Mouse (Mus musculus): ENCODE measurements around the gene Lsr. TPM values are rescaled to one million over a fixed set of nuclear protein-coding genes. Genes with fewer than 3 reads are reported as not detected.
"Not testable (repeated sequence)": the region's sequence is repeated elsewhere in the genome, so short reads cannot be mapped to it uniquely, and the experiment has no call there.

Gene Lsr
- polyA plus RNA-seq, 1 experiment from 2014 or later = 57.9 TPM

DNA sequence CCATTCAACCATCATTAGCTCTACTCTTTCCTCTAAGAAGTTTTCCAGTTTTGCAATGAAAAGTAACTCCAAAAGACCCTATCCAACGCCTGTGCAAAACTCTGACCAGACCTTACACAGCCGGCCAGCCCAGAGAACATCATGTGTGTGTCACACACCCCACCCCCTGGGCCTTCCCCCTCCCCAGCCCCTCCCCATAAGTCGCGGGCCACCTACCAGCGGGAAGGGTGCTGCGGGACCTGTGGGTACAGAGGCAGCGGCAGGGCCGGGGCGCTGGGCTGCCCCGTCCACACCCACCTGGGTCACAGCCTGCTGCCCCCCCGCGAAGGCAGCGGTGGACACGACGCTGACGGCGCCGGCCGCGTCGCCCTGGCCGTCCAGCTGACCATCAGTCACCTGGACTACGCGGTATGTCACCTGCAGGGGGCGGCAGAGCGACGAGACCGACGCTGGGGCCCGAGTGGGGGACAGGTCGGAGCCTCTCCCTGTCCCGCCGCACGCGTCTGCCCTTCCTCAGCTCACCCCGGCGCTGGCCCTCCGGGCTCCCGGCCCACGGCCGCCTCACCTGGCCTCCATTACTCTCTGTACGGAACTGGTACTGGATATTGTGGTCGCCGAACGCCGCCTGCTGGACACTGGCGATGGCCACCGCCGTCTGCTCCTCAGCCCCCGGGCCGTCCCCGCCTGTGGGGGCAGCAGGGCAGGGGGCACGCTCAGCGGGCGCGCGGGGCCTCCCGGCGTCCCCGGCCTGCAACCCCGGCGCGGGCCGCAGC, 17.5 kb downstream of the Lsr start:
- peaks cover 17% of the 10 kb centered on the region for H3K4me1 ChIP-seq (ENCODE audit: insufficient read depth, low read depth, low read length)
- peak overlapping the region; percentile 98 for H3K9ac ChIP-seq (replicated peaks; ENCODE audit: low read depth)
- peak overlapping the region; percentile 96 for H3K4me3 ChIP-seq (ENCODE audit: low read depth, low read length)
- H3K27ac ChIP-seq (ENCODE audit: low read length) = peak overlapping the region; percentile 98
- H3K4me2 ChIP-seq (replicated peaks; ENCODE audit: low read depth, low read length) = peak overlapping the region; percentile 78
- peaks cover 20% of the 10 kb centered on the region for H3K36me3 ChIP-seq (ENCODE audit: insufficient read depth, low read length)
- peak; percentile 92 for TF ChIP-seq CTCF (IDR thresholded peaks at IDR 0.05)
- TF ChIP-seq EP300 (IDR thresholded peaks at IDR 0.05) = no peak
- DNase-seq (ENCODE audit: low spot score) (peak; percentile 93), ATAC-seq (peak; percentile 76)
- H3K27me3 ChIP-seq (replicated peaks; ENCODE audit: insufficient read depth, low read length) = no peaks in the 10 kb centered on the region
- 4% methylated on average over 17 of the region's 64 CpGs for WGBS
- H3K9me3 ChIP-seq (ENCODE audit: low read length) = no peaks in the 10 kb centered on the region

DNA sequence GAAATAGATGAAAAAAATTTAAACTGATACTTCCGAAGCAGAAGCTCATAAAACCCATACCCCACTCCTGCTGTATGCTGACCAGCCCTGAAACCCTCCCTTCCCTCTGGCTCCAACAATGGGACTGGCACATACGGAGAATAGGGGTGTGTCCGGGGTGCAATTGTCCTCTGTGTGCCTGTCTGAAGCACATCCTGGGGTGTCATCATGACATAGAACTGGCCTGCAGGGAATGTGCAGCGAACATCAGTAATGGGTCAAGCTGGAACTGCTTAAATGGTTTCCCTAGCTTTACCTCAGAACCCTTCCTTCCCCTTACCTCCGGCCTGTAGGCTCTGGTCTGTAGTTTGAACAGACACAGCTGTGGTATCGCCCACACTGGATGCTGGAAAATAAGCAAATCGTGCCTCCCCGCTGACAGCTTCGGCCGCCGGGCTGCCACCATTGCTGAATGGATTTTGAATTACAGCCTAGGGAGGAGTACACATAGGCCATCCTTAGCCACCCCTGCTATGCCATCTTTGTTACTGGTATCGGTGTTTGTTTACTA, 18.2 kb downstream of the Lsr start:
- H3K4me1 ChIP-seq (ENCODE audit: insufficient read depth, low read depth, low read length) = peaks cover 17% of the 10 kb centered on the region
- TF ChIP-seq CTCF (IDR thresholded peaks at IDR 0.05) (no peak), EP300 (IDR thresholded peaks at IDR 0.05) (no peak)
- no peak overlapping the region for H3K27ac ChIP-seq (ENCODE audit: low read length)
- 77% methylated on average over 12 of the region's 12 CpGs for WGBS
- H3K9ac ChIP-seq (replicated peaks; ENCODE audit: low read depth) = no peak overlapping the region
- no peaks in the 10 kb centered on the region for H3K9me3 ChIP-seq (ENCODE audit: low read length)
- peak overlapping the region; percentile 78 for H3K4me2 ChIP-seq (replicated peaks; ENCODE audit: low read depth, low read length)
- no peak for ATAC-seq
- no peak for DNase-seq (ENCODE audit: low spot score)
- no peak overlapping the region for H3K4me3 ChIP-seq (ENCODE audit: low read depth, low read length)
- no peaks in the 10 kb centered on the region for H3K27me3 ChIP-seq (replicated peaks; ENCODE audit: insufficient read depth, low read length)
- peaks cover 20% of the 10 kb centered on the region for H3K36me3 ChIP-seq (ENCODE audit: insufficient read depth, low read length)

DNA sequence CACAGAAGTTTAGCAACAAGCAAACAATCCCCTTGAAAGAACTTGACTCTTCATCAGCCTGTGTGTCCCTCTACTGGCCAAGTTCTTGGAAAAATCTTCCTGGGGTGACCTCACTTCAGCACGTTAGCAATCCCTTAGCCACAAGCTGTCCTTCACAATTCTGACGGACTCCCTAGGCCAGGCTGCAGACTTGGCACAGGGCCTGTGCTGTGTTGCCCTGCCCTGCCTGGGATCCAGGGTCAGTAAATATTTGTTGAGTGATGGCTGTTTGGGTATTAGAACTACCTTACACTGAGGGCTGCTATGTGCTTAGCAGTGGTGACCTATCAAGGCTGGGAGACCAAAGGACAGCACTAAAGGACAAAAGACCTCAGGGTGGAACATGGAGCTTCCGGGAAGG, 19.2 kb downstream of the Lsr start:
- H3K9me3 ChIP-seq (ENCODE audit: low read length) = no peaks in the 10 kb centered on the region
- WGBS = 62% methylated on average over 3 of the region's 3 CpGs
- peaks cover 17% of the 10 kb centered on the region for H3K4me1 ChIP-seq (ENCODE audit: insufficient read depth, low read depth, low read length)
- H3K36me3 ChIP-seq (ENCODE audit: insufficient read depth, low read length) = peaks cover 20% of the 10 kb centered on the region
- TF ChIP-seq EP300 (IDR thresholded peaks at IDR 0.05) (no peak), CTCF (IDR thresholded peaks at IDR 0.05) (peak; percentile 25; the same call in 1 of the 2 replicates)
- no peak overlapping the region for H3K4me3 ChIP-seq (ENCODE audit: low read depth, low read length)
- no peak overlapping the region for H3K27ac ChIP-seq (ENCODE audit: low read length)
- no peak overlapping the region for H3K4me2 ChIP-seq (replicated peaks; ENCODE audit: low read depth, low read length)
- no peak overlapping the region for H3K9ac ChIP-seq (replicated peaks; ENCODE audit: low read depth)
- peak; percentile 46 for DNase-seq (ENCODE audit: low spot score)
- ATAC-seq = no peak
- H3K27me3 ChIP-seq (replicated peaks; ENCODE audit: insufficient read depth, low read length) = no peaks in the 10 kb centered on the region

DNA sequence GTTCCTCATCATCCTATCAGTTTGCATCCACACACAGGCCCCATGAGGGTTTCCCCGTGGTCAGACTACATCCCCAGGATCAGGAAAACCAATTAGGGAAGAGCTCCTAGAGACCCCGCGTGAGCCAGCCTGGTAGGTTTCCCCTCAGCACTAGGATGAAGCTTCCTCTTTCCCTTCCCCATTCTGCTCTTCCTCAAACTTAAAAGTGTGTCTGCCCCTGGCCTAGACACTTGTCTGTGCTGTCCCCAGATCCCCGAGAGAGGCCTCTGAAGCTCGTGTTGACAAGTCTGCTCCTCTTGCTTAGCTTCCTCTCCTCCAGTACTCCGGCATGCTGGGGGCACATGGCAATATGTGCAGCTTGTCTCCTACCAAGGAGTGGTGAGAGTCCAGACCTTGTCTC, 19.8 kb downstream of the Lsr start:
- Histone ChIP-seq H3K9me3 (ENCODE audit: low read length) (no peaks in the 10 kb centered on the region), H3K4me2 (replicated peaks; ENCODE audit: low read depth, low read length) (no peak overlapping the region), H3K27me3 (replicated peaks; ENCODE audit: insufficient read depth, low read length) (no peaks in the 10 kb centered on the region), H3K27ac (ENCODE audit: low read length) (no peak overlapping the region), H3K36me3 (ENCODE audit: insufficient read depth, low read length) (peaks cover 20% of the 10 kb centered on the region), H3K9ac (replicated peaks; ENCODE audit: low read depth) (no peak overlapping the region), H3K4me1 (ENCODE audit: insufficient read depth, low read depth, low read length) (peaks cover 14% of the 10 kb centered on the region), H3K4me3 (ENCODE audit: low read depth, low read length) (no peak overlapping the region)
- no peak for ATAC-seq
- TF ChIP-seq EP300 (IDR thresholded peaks at IDR 0.05) (no peak), CTCF (IDR thresholded peaks at IDR 0.05) (no peak)
- no peak for DNase-seq (ENCODE audit: low spot score)
- 80% methylated on average over 6 of the region's 6 CpGs for WGBS

DNA sequence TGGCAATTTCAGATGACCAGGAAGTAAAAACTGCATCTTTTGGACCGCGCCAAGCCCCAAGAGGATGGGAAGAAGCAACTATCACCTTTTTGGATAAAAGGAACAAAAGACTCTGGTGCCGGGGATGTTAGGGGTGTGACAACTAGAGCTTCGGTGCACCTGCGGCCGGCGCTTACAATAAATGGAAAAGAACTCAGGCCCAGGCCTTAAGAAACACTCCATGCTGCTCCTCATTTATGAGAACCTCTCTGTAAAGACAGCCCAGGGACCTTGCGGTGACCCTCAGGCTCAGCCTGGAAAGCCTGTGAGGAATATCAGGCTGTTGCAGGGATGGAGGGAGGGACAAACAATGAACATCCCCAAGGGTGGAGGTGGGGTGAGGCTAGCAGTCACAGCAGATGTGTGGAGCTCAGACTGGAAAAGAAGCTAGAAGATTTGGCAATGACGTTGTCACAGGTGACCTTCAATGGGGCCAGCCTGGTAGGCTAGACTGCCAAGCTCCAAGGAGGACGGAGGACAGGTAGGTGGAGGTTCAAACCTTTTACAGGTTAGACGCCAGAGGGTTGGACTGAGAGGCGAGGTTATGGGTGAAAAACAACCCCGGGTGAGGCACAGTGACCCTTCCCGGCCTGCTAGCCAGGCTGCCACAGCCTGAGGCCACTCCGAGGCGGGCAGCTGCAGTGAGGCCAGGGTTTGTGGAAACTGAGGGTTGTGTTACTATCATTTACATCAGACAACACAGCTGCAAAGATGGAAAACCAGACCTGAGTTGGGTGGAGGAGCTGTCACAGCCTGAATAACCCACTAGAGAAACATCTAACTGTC, 20.6 kb downstream of the Lsr start:
- 90% methylated on average over 16 of the region's 16 CpGs for WGBS
- Histone ChIP-seq H3K27ac (ENCODE audit: low read length) (no peak overlapping the region), H3K4me3 (ENCODE audit: low read depth, low read length) (no peak overlapping the region), H3K9ac (replicated peaks; ENCODE audit: low read depth) (no peak overlapping the region), H3K9me3 (ENCODE audit: low read length) (no peaks in the 10 kb centered on the region), H3K4me2 (replicated peaks; ENCODE audit: low read depth, low read length) (no peak overlapping the region), H3K4me1 (ENCODE audit: insufficient read depth, low read depth, low read length) (peaks cover 8% of the 10 kb centered on the region; the same call in 1 of the 2 replicates), H3K36me3 (ENCODE audit: insufficient read depth, low read length) (peaks cover 20% of the 10 kb centered on the region), H3K27me3 (replicated peaks; ENCODE audit: insufficient read depth, low read length) (no peaks in the 10 kb centered on the region)
- DNase-seq (ENCODE audit: low spot score) (no peak), ATAC-seq (no peak)
- TF ChIP-seq EP300 (IDR thresholded peaks at IDR 0.05) (no peak), CTCF (IDR thresholded peaks at IDR 0.05) (no peak)

DNA sequence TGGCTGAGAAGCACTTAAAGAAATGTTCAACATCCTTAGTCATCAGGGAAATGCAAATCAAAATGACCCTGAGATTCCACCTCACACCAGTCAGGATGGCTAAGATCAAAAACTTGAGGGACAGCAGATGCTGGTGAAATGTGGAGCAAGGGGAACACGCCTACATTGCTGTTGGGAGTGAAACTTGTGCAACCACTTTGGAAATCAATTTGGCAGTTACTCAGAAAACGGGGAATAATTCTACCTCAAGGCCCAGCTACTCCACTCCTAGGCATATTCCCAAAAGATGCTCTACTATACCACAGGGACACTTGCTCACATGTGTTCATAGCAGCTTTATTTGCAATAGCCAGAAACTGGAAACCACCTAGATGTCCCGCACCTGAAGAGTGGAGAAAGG, 23.4 kb downstream of the Lsr start:
- not testable (repeated sequence) for DNase-seq (ENCODE audit: low spot score); H3K4me3 ChIP-seq (ENCODE audit: low read depth, low read length); H3K27me3 ChIP-seq (replicated peaks; ENCODE audit: insufficient read depth, low read length); H3K4me1 ChIP-seq (ENCODE audit: insufficient read depth, low read depth, low read length); H3K27ac ChIP-seq (ENCODE audit: low read length); ATAC-seq; H3K4me2 ChIP-seq (replicated peaks; ENCODE audit: low read depth, low read length); H3K9me3 ChIP-seq (ENCODE audit: low read length); H3K9ac ChIP-seq (replicated peaks; ENCODE audit: low read depth)
- peaks cover 20% of the 10 kb centered on the region for H3K36me3 ChIP-seq (ENCODE audit: insufficient read depth, low read length)
- 67% methylated on average over 3 of the region's 3 CpGs for WGBS

All from lung, postnatal 0 days (tissue).